Mouse (Mus musculus) embryonic stem cell, embryonic (primary cell): ENCODE results near the gene 2310057M21Rik.

Experiments
- CTCF ChIA-PET, 4 experiments: fragments of 300-600 bp in 2 of 4; fragments of 350-600 bp in 2 of 4; sonication (Branson Sonifier 250); formaldehyde crosslinking; loops; one replicate each; lab custom pipeline; 2022; ENCODE audit warnings: inconsistent platforms in 2 of 4; lab: Charles Lee
- POLR2A ChIA-PET, 4 experiments: fragments of 300-600 bp in 2 of 4; fragments of 350-600 bp in 2 of 4; sonication (Branson Sonifier 250); formaldehyde crosslinking; loops; one replicate each; lab custom pipeline; 2022; ENCODE audit warnings: antibody characterized with exemption in 4 of 4, inconsistent platforms in 1 of 4; lab: Charles Lee

The 2310057M21Rik gene

DNA sequence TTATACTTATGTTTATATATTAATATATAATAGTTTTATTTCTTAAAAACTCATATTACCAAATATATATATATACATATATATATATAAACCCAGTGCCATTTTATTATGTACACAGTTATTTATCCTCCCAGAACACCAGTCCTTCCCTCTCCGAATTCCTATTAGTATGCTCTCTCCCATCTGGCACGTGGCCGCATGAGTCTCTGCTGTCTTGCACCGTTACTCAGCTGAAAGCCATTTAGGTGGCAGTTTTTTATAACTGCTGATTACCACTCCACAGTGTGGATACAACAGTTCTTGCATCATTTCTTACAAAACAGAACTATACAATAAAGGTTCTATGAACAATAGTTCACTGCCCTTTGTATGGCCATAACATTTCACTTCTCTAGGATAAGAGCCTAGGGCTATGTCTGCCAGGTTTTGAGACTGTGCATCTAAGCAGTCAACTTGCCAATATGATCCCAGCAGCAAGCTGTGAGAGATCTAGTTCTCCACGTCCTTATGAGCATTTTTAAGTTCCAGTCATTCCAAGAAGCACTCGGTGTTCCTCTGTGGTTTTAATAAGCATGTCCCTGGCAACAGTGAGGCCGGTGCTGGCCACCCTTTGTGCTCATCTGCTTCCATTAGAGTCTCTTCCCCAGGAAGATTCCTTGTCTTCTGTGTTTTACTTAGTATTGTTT is 16.6 kb downstream of the 2310057M21Rik start:
- ChIA-PET CTCF (no interaction called here), POLR2A (interaction anchor here in 2 of 4 experiments (1.0 to 1.2 kb wide), 3 partner anchors 8 to 24 kb away, joined by 3 read pairs; no protein-coding TSS in a partner anchor)

DNA sequence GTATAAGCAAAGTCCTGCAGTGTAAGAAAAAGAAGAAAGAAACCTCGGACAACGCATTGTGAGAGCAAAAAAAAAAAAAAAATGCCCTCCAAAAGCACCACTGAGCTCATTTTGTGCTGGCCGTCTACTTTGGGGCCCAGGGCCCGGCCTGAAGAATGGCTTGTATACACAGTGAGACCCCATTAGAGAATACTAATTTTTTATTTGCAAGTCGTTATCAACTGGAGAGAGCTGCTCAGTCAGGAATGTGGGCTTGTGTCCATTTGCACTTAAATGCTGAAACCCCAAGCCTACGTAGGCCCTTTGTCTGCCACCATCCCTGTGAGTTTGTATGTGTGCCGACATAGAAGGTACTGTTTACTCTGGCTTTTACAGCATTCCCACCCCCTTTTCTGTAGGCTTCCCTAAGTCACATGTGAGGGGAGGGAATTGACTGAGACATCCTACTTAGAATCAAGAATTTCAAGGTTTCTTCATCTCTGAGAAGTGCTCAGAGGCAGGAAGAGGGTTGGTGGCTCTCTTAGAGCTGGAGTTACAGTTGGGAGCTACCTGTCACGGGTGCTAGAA is 25.0 kb downstream of the 2310057M21Rik start:
- ChIA-PET CTCF (no interaction called here), POLR2A (interaction anchor here in 2 of 4 experiments (0.5 to 1.1 kb wide), 4 partner anchors 21 to 462 kb away, joined by 3 read pairs; no protein-coding TSS in a partner anchor)

DNA sequence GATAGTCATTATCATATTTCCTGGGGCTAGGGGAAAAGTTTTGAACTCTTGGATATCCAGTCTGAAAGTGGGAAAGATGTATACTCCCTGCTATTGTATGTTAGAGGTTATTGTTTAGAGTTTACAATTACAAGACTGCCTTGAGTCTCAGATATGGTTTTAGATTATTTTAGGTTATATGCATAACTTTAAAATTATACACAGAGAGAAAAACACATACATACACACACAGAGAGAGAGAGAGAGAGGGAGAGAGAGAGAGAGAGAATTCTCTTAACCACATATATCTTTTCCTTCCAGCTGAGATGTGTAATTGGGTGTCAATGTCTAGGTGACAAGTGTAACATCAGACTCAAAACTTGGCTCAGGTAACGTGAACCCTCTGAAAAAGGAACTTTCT is 29.0 kb downstream of the 2310057M21Rik start, which contains the start of gene Fam24a:
TSS of gene Fam24a (plus strand) at position 301 of the 400 bp plus-strand sequence.
- ChIA-PET POLR2A (interaction anchor here in 1 of 4 experiments (0.8 kb wide), 1 partner anchor 10 kb away, joined by 3 read pairs; no protein-coding TSS in a partner anchor), CTCF (no interaction called here)

DNA sequence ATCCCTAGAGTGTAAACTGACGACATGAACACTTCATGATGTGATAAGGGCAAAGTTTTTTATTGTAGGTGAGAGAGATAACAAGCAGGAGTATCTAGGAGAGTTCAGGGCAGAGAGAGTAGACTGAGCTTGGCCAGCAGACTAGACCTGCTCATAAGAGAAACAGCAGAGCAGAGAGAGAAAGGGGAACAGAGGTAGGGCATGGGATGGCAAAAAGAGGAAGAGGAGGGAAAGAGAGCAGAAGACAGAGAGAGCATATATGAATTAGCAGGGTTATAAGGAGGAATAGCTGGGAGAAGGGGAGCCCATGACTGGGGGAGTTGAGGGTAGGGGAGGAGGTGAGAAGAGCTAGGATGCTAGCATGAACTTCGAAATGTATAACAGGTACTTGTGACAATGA is 30.9 kb downstream of the 2310057M21Rik start:
- ChIA-PET POLR2A (interaction anchor here in 1 of 4 experiments (1.6 kb wide), 1 partner anchor 14 kb away, joined by 4 read pairs; no protein-coding TSS in a partner anchor), CTCF (interaction anchor here in 2 of 4 experiments (0.6 to 0.7 kb wide), 2 partner anchors 31 to 365 kb away, joined by 3 read pairs; partner anchors contain the start of gene 2310057M21Rik (in 1 of the 2))

DNA sequence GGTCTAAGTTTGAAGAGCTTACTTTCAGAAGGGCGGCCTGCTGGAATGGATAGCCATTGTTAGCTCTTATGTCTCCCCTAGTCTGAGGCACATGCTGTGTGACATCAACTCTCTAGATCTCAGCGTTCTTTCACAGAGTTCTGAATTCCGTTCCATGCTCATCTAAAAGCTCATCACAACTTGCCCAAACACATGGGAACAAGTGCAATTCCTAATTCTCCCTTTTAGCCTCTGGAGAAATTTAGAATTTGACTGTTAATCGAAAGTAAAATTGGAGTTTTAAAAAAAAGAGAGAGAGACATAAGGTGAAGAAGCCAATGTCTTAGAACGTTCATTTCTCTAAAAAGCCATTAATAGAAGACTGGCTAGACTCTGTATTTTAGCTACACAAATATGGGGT is 33.1 kb downstream of the 2310057M21Rik start, which contains the start of gene Fam24b:
TSS of gene Fam24b (minus strand) at position 101 of the 400 bp plus-strand sequence.
- ChIA-PET POLR2A (no interaction called here), CTCF (interaction anchor here in 2 of 4 experiments (0.6 to 1.5 kb wide), 2 partner anchors 266 to 275 kb away, joined by 3 to 5 read pairs; no protein-coding TSS in a partner anchor)

DNA sequence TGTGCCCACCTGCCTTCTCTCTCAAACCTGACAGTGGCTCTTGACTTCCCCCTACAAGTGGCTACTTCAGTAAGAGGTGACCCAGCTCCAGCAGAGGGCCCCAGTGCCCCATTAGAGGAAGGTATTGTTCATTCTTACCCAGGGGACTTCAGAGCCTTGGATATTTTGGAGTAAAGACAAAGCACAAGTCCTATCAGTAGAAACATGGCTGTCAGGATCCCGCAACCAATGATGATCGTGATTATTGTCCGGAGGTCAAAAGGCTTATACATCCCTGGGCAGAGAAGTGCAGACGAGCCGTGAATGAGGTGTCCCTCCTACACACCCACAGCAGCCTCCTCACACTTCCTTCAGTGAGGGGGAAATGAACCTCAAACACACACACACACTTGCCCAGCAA is 35.5 kb downstream of the 2310057M21Rik start:
- ChIA-PET POLR2A (no interaction called here), CTCF (no interaction called here)

DNA sequence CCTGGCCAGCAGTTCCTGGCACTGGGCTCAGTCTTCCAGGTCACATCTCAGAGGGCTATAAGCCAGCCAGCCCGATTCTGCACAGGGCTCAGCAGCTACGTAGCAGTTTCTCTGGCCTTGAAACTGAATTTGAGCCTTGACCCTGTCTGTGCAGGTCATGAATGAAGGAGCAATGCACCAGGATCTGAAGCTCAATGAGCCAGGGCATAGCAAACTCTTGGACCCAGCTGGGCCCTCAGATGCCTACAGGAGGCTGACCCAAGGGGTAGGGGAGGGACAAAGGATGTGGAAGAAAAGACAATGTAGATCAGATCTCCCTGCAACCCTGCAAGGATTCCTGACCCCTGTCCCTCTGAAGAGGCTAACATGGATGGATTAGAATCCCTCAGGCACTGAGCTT is 40.4 kb downstream of the 2310057M21Rik start, which contains the start of gene Cuzd1:
TSS of gene Cuzd1 (minus strand) at position 101 of the 400 bp plus-strand sequence.
- CTCF ChIA-PET, result interaction anchor here in 1 of 4 experiments (0.5 kb wide), 1 partner anchor 26 kb away, joined by 6 read pairs; no protein-coding TSS in a partner anchor
- POLR2A ChIA-PET, result interaction anchor here in 1 of 4 experiments (0.7 kb wide), 1 partner anchor 20 kb away, joined by 4 read pairs; no protein-coding TSS in a partner anchor

DNA sequence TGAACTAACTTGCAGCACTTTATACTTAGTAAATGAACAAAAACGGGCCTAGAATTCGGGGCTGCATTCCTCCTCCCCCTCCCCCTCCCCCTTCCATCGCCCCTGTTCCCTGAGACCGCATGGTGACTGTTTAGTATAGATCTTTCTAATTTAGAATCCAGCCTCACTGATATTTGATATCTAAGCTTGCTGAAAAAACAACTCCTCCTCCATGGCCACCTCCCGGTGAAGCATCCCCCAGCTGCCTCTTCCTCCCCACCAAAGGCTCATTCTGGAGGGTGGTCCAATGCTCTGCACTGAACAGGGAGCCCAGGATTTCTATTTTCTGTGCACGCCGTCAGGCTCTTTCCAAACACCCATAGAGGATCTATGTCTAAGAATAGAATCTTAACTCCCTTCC is 44.2 kb downstream of the 2310057M21Rik start:
- CTCF ChIA-PET, result no interaction called here
- POLR2A ChIA-PET, result interaction anchor here in 1 of 4 experiments (0.6 to 3.1 kb wide), 4 partner anchors 13 to 44 kb away, joined by 3 to 8 read pairs (median 4); partner anchors contain the start of gene 2310057M21Rik

DNA sequence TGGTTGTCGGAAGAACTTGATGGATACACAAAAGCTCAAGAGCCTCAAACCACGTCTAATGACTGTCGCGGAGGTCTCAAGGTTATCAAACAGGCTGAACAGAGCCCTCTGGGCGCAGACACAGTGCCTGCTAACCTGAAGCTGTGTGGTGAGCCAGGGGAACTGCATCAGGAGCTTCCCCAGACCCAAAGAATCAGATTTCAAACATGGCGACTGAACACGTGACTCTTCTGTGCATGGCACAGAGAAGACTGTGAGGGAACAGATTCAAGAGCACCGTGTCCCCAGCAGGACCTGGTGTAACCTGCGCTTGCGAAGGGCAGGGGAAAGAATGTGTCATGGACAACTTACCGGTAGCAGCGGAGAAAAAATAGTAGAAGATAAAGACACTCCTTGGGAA is 45.0 kb downstream of the 2310057M21Rik start:
- CTCF ChIA-PET, result interaction anchor here in 2 of 4 experiments (0.5 to 1.4 kb wide), 3 partner anchors 118 to 206 kb away, joined by 3 to 4 read pairs (median 3); no protein-coding TSS in a partner anchor
- POLR2A ChIA-PET, result interaction anchor here in 1 of 4 experiments (0.8 to 3.1 kb wide), 5 partner anchors 13 to 45 kb away, joined by 3 to 8 read pairs (median 4); partner anchors contain the start of gene 2310057M21Rik

DNA sequence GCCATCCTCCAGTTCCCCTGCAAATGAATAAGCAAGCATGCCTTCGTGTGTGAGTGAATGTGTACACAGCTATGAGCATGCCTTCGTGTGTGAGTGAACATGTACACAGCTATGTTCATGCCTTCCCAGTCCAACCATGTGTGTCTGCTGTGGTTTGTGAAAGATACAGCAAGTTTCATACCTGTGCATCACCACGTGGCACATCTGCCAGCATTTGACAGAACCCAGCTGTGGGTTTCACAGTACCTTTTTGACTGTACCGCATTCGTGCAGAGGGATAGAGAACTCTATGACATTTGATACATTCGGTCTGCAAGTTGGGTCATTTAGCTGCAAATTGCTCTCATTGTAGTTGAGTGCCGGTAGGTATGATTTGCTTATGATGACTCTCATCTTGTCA is 48.1 kb downstream of the 2310057M21Rik start:
- ChIA-PET POLR2A (no interaction called here), CTCF (no interaction called here)

DNA sequence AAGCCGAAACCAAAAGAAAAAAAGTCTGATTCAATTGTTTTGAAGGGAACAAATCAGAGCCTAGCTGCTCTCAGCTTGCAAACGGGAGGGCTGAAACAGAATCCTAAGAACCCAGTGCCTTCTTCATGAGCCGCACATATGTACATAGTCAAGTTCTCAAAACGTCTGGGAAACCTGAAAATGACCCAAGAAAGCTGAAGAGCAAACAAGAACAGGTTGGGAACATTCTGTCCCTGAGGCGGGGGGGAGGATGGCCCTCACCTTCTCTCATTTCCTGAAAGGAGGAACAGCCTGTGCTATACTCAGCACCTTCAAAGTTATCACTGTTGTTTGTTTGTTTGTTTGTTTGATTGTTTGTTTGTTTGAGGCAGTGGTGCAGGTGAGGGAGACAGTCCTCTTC is 55.8 kb downstream of the 2310057M21Rik start:
- POLR2A ChIA-PET, result no interaction called here
- CTCF ChIA-PET, result no interaction called here

DNA sequence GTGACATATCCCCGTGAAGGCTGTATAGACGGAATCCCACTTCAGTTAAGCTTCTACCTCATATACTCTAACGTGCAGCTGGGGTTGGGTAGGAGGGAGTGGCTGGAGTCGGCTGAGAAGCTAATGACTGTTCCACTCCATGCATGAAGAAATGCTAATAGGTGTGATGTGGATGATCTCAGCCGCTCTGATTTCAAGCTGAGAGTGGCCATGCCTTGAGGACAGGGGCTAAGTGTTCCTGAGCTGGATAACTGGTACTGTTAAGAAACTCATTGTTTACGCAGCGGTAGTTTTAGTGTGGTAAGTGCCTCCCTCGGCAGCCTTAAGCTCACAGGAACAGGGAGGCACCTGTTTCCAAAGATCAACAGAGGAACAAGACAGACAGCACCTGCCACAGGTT is 59.2 kb downstream of the 2310057M21Rik start:
- CTCF ChIA-PET, result no interaction called here

DNA sequence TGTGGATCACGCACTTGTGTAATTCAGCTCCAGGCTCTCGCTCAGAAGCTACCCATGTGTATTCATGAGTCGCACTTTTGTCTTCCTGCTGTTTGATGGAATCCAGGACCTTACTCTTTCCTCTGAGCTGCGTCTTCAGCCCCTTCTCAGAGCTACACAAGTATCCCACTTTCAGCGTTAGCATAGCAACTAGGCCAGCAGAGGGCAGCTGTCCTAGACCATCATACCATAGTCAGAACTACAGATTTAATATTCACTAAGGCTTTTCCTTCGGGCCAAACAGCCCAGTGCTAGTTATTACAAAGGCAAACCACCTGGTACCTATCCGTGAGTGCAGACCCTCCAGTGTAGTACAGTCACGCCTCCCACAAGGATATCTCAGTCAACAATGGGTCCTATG is 65.4 kb downstream of the 2310057M21Rik start:
- ChIA-PET POLR2A (no interaction called here), CTCF (interaction anchor here in 1 of 4 experiments (0.6 kb wide), 1 partner anchor 185 kb away, joined by 4 read pairs; no protein-coding TSS in a partner anchor)

More for the DNA sequence above, 59.2 kb downstream of the 2310057M21Rik start:
- POLR2A ChIA-PET, result interaction anchor here in 2 of 4 experiments (0.5 to 1.5 kb wide), 3 partner anchors 14 to 321 kb away, joined by 3 to 5 read pairs (median 4); no protein-coding TSS in a partner anchor
